Mouse (Mus musculus) ES-E14 (cell line): ENCODE results near the gene Flnb. TPM values are rescaled to one million over a fixed set of nuclear protein-coding genes. Genes with fewer than 3 reads are reported as not detected.

ENCODE experiments used
- DNase-seq: peaks from one replicate; pipeline ENCODE4 v3.0.0-alpha.2; 2013; ENCODE audit warnings: low read depth, low spot score
- H3K27ac ChIP-seq: 2 replicates; pipeline ENCODE4 v1.5.1; 2012; ENCODE audit warnings: low read depth, mild to moderate bottlenecking, low read length, moderate library complexity, mixed read lengths; ENCODE audit not compliant: poor library complexity, insufficient read depth, severe bottlenecking
- H3K36me3 ChIP-seq: 2 replicates; pipeline ENCODE4 v1.6.1; 2012; ENCODE audit warnings: mild to moderate bottlenecking, low read length, moderate library complexity, mixed read lengths; ENCODE audit not compliant: control insufficient read depth, poor library complexity, insufficient read depth, severe bottlenecking
- H3K4me1 ChIP-seq, 2 experiments: fragments of 150-350 bp in 1 of 2; sonication (generic) in 1 of 2; 2 replicates each; pipeline ENCODE4 v1.6.1; 2012; ENCODE audit warnings: low read length in 2 of 2, mild to moderate bottlenecking in 1 of 2, mixed read lengths in 1 of 2; ENCODE audit not compliant: control insufficient read depth in 2 of 2, insufficient read depth in 2 of 2, poor library complexity in 1 of 2
- H3K4me3 ChIP-seq, 2 experiments: fragments of 150-350 bp in 1 of 2; sonication (generic) in 1 of 2; 2 replicates each; pipeline ENCODE4 v1.5.1; 2012; ENCODE audit warnings: low read length in 2 of 2, low read depth in 1 of 2, mild to moderate bottlenecking in 1 of 2, mixed read lengths in 1 of 2; ENCODE audit not compliant: insufficient read depth in 1 of 2, poor library complexity in 1 of 2, severe bottlenecking in 1 of 2
- H3K9ac ChIP-seq: 2 replicates; pipeline ENCODE4 v1.6.1; 2012; ENCODE audit warnings: low read depth, mild to moderate bottlenecking, low read length, mixed read lengths; ENCODE audit not compliant: poor library complexity, insufficient read depth, severe bottlenecking
- H3K9me3 ChIP-seq: fragments of 150-350 bp; sonication (generic); 2 replicates; pipeline ENCODE4 v1.6.1; 2012; ENCODE audit warnings: low read depth, mild to moderate bottlenecking, low read length; ENCODE audit not compliant: control insufficient read depth, insufficient read depth
- CHD2 ChIP-seq: IDR thresholded peaks from 2 replicates; pipeline ENCODE4 v1.6.1; 2014; ENCODE audit warnings: mild to moderate bottlenecking, low read depth, low read length, inconsistent platforms
- HCFC1 ChIP-seq: IDR thresholded peaks from 2 replicates; pipeline ENCODE4 v1.6.1; 2012; ENCODE audit warnings: low read length, inconsistent platforms, borderline replicate concordance; ENCODE audit not compliant: insufficient read depth
- MAFK ChIP-seq: IDR thresholded peaks from 2 replicates; pipeline ENCODE4 v1.6.1; 2014; ENCODE audit warnings: mild to moderate bottlenecking, low read depth, low read length, inconsistent platforms; ENCODE audit not compliant: insufficient read depth
- ZC3H11A ChIP-seq: IDR thresholded peaks from 2 replicates; pipeline ENCODE4 v1.6.1; 2012; ENCODE audit warnings: low read depth, mild to moderate bottlenecking, inconsistent platforms, low read length, borderline replicate concordance
- ZNF384 ChIP-seq: IDR thresholded peaks from 2 replicates; pipeline ENCODE4 v1.6.1; 2012; ENCODE audit warnings: low read depth, low read length, inconsistent platforms
- in situ Hi-C, 2 experiments: fragments of 600-800 bp; cut with MboI; formaldehyde crosslinking; loops; one replicate each; pipeline ENCODE4 v1.15.1; 2025; ENCODE audit warnings: low sequenced_read_pairs in 2 of 2, inconsistent platforms in 1 of 2; ENCODE audit not compliant: unreplicated experiment in 2 of 2
- total RNA-seq: library from RNA; depleted of rRNA; stranded (reverse); fragments of 300-350 nt; gene quantifications from 2 replicates; pipeline ENCODE4 v1.2.3, GENCODE M21; 2012

Flnb gene
- total RNA-seq, 1 experiment, result 350 TPM

- Histone ChIP-seq H3K4me3 (no peak overlapping the region), H3K9me3 (no peaks in the 10 kb centered on the region), H3K9ac (no peak overlapping the region), H3K36me3 (peaks cover 24% of the 10 kb centered on the region; the same call in 1 of the 2 replicates), H3K27ac (no peak overlapping the region), H3K4me1 (peaks cover 0 to 2% of the 10 kb centered on the region in 2 experiments; a peak in 1 of 4 replicates)
- TF ChIP-seq ZC3H11A (no peak), MAFK (no peak), CHD2 (no peak), HCFC1 (no peak), ZNF384 (no peak)
- peak; percentile 34 for DNase-seq
- in situ Hi-C loops, result no loop called here
Observed at GRCm38 (mm10) chr14:7907058-7907457, 89.3 kb downstream of the Flnb start.

- Histone ChIP-seq H3K9ac (no peak overlapping the region), H3K4me3 (no peak overlapping the region), H3K9me3 (no peaks in the 10 kb centered on the region), H3K4me1 (peaks cover 0 to 2% of the 10 kb centered on the region in 2 experiments; a peak in 2 of 4 replicates), H3K27ac (no peak overlapping the region), H3K36me3 (peaks cover 29% of the 10 kb centered on the region; the same call in 1 of the 2 replicates)
- in situ Hi-C loops, result no loop called here
- no peak for DNase-seq
- TF ChIP-seq CHD2 (no peak), ZC3H11A (no peak), MAFK (no peak), HCFC1 (no peak), ZNF384 (no peak)
Observed at GRCm38 (mm10) chr14:7909472-7909871, 91.7 kb downstream of the Flnb start.

DNA sequence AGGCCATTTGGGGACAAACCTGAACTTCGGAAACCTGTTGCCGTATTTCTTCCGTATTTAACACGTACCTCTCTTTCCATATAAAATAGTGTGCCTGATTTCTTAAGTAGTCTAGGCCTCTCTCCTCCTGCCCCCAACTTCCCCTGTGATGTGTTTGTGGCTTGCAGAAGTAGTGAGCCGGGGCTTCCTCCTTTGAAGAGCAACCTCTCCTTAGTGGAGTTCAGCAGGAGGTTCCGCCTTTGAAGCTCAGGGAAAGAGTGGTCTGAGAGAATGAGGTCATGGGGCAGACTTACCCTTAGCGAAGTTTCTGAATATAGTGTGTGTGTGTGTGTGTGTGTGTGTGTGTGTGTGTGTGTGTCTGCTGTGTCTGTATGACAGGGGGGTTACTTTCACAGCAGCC, 96.1 kb downstream of the Flnb start:
- in situ Hi-C loops, result no loop called here
- H3K4me3 ChIP-seq, result no peak overlapping the region
- no peak for TF ChIP-seq HCFC1
- TF ChIP-seq MAFK, result no peak
- TF ChIP-seq CHD2, result no peak
- no peak for TF ChIP-seq ZNF384
- no peak for TF ChIP-seq ZC3H11A
- peaks cover 0 to 2% of the 10 kb centered on the region in 2 experiments; a peak in 2 of 4 replicates for H3K4me1 ChIP-seq
- no peak overlapping the region for H3K27ac ChIP-seq
- H3K9ac ChIP-seq, result no peak overlapping the region
- peaks cover 41% of the 10 kb centered on the region for H3K36me3 ChIP-seq
- DNase-seq, result no peak
- no peaks in the 10 kb centered on the region for H3K9me3 ChIP-seq

DNA sequence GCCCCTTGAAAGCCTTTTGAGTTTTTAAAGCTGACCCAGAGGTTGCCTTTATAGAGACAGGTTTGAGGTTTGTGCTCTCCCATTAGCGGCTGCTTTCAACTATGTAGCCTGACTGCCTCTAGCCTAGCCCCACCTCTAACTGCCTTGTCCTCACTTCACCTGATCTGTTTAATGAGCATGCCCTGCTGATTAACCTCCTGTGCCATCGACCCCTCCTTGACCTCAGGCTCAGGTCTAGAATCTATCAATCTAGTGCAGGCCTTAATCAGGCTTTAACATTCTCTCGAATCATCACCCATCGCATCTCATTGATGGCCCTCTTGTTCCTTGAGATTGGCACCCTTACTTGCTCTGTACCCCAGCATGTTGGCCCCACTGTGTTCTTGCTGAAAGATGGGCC, 96.7 kb downstream of the Flnb start:
- Histone ChIP-seq H3K4me1 (peaks cover 0 to 2% of the 10 kb centered on the region in 2 experiments; a peak in 2 of 4 replicates), H3K9me3 (no peaks in the 10 kb centered on the region), H3K36me3 (peaks cover 45% of the 10 kb centered on the region), H3K4me3 (no peak overlapping the region), H3K9ac (no peak overlapping the region), H3K27ac (no peak overlapping the region)
- TF ChIP-seq HCFC1 (no peak), ZNF384 (no peak), MAFK (no peak), CHD2 (no peak), ZC3H11A (no peak)
- in situ Hi-C loops, result no loop called here
- DNase-seq, result no peak
